Mouse (Mus musculus) forebrain, embryonic 16.5 days (tissue): Measurements from ENCODE around the gene Trim8. TPM values are rescaled to one million over a fixed set of nuclear protein-coding genes. Genes with fewer than 3 reads are reported as not detected.

Source experiments
- ATAC-seq: fragments of 200-750 bp; cut with Nextera tagmentation; 2 replicates; pipeline ENCODE4 v1.8.0; 2017; ENCODE audit warnings: mild to moderate bottlenecking, moderate library complexity
- H3K27ac ChIP-seq: fragments of 300-500 bp; sonication (generic); 2 replicates; pipeline ENCODE4 v1.5.1; 2014; ENCODE audit warnings: low read length, control low read depth
- H3K27me3 ChIP-seq: fragments of 300-500 bp; sonication (generic); replicated peaks from 2 replicates; pipeline ENCODE4 v1.6.1; 2014; ENCODE audit warnings: low read length; ENCODE audit not compliant: control insufficient read depth, insufficient read depth
- H3K36me3 ChIP-seq: fragments of 300-500 bp; sonication (generic); 2 replicates; pipeline ENCODE4 v1.6.1; 2014; ENCODE audit not compliant: control insufficient read depth, insufficient read depth
- H3K4me1 ChIP-seq: fragments of 300-500 bp; sonication (generic); replicated peaks from 2 replicates; pipeline ENCODE4 v1.6.1; 2014; ENCODE audit warnings: low read length; ENCODE audit not compliant: control insufficient read depth, insufficient read depth
- H3K4me2 ChIP-seq: fragments of 300-500 bp; sonication (generic); 2 replicates; pipeline ENCODE4 v1.6.1; 2014; ENCODE audit warnings: mild to moderate bottlenecking, low read length, control low read depth
- H3K4me3 ChIP-seq: fragments of 300-500 bp; sonication (generic); replicated peaks from 2 replicates; pipeline ENCODE4 v1.5.1; 2014; ENCODE audit warnings: mild to moderate bottlenecking, low read length, control low read depth
- H3K9ac ChIP-seq: fragments of 300-500 bp; sonication (generic); replicated peaks from 2 replicates; pipeline ENCODE4 v1.6.1; 2014; ENCODE audit warnings: low read depth, low read length, control low read depth
- H3K9me3 ChIP-seq: fragments of 300-500 bp; sonication (generic); 2 replicates; pipeline ENCODE4 v1.6.1; 2016; ENCODE audit warnings: low read length; ENCODE audit not compliant: control insufficient read depth
- WGBS: fragments of 180-500 bp; shearing (Covaris S2); extraction: QIAGEN DNeasy Blood & Tissue Kit; methylation state at CpG from one replicate; pipeline ENCODE4 v1.1.7; 2014; 5-methylcytosine and 5-hydroxymethylcytosine counted together
- polyA plus RNA-seq: library from polyadenylated mRNA; unstranded; fragments of >200 nt; fragmentation: Nextera tagmentation; extraction: Ambion mirVana; gene quantifications from 2 replicates; pipeline ENCODE4 v1.2.1, GENCODE M21; 2015

Gene Trim8
- polyA plus RNA-seq, 1 experiment from 2014 or later, result 27.7 TPM

DNA sequence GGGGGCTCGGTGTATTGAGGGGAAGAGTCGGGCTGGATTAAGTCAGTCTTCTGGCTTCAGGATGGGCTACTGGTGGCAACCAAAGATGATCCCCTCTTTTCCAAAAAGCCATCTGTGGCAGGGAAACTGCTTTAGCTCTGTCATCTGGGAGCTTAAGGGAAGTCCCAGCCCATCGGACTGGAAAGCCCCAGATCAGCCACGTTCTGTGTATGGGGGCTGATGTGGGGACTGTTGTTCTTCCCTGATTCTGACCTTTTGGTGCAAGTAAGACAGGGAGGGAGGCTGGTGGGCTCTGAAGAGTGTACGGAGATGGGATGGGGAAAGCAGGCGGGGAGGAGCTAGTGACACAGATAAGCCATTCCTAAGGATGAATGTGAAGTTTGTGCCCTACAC, 22.6 kb downstream of the Trim8 start:
- Histone ChIP-seq H3K9ac (peak overlapping the region; percentile 33), H3K9me3 (no peaks in the 10 kb centered on the region), H3K36me3 (no peaks in the 10 kb centered on the region), H3K4me3 (peak overlapping the region; percentile 24), H3K27me3 (no peaks in the 10 kb centered on the region), H3K4me1 (peaks cover 62% of the 10 kb centered on the region), H3K27ac (peak overlapping the region; percentile 84), H3K4me2 (peak overlapping the region; percentile 50)
- 10% methylated on average over 6 of the region's 6 CpGs for WGBS
- no peak for ATAC-seq

DNA sequence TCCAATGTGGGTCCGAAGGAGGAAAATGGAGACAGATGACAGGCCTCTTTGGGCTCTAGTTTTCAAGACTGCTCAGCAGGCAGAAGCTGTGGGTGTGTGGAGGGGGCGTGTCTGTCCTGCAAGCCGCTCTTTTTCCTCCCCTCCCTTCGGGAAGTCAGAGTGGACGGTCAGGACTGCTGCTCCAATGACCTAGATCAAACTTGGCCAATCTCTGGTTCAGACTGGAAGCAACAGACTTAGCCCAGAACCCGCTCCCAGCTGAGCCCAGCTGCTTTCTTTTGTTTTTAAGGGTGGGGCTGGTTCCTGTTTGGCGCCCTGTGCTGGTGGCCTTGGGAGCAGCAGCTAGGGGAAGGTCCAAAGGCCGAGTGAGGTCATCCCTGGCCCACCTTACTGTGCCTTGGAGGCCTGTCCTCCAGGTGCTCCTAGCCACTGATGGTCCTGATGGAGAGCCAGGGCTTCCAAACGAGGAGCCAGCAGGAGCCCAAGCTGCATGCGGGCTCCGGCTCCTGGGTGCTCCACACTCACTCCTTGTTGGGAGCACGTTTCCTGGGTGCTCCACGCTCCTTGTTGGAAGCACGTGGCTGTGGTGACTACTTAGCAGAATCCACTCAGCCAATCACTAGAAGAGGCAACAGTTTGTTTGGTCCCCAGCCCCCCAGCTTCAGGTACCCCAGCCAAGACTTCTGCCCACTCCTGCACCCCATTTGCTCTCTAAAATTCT, 23.3 kb downstream of the Trim8 start:
- Histone ChIP-seq H3K4me2 (peak overlapping the region; percentile 50), H3K4me3 (no peak overlapping the region), H3K4me1 (peaks cover 68% of the 10 kb centered on the region), H3K9ac (peak overlapping the region; percentile 33; the same call in 1 of the 2 replicates), H3K36me3 (no peaks in the 10 kb centered on the region), H3K27ac (peak overlapping the region; percentile 84), H3K27me3 (no peaks in the 10 kb centered on the region), H3K9me3 (no peaks in the 10 kb centered on the region)
- whole genome bisulfite sequencing, result 28% methylated on average over 14 of the region's 14 CpGs
- no peak for ATAC-seq

DNA sequence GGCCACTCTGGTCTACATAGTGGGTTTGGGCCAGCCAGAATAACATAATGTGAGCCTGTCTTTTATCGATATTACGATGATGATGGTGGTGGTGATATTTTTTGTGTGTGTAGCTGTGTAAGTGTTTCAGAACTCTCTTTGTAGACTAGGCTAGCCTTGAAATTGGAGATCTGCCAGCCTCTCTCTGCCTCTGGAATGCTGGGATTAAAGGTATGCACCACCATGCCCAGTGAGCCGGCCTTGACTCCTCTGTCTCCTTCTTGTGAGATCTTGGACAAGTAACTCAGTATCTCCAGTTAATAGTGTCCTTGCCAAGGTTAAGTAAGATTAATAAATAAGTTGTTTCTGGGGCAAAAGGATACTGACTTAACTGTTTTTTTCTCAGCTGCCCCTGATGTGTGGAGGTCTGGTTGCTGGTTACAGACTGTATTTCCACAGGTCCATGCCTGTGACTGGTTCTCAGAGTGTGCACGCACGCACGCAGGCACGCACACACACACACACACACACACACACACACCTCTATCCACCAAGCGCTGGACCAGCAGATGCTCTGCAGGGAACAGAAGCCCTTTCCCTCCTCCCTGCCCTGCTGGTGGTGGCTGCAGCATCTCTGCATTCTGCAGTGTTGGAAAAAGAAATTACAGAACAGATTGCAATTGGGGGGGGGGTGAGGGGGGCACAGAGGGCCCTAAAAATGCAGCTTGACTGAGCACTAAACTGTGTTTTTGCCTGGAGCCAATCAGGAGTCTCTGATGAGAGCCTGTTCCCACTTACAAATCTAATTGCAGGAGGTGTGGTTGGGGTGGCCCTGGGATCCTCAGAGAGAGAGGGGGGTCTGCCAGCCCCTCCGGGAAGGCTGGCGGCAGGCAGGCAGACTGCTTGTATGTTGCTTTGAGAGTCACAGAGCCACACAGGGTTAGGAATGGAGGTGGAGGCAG, 24.5 kb downstream of the Trim8 start:
- Histone ChIP-seq H3K4me3 (no peak overlapping the region), H3K9me3 (no peaks in the 10 kb centered on the region), H3K4me2 (no peak overlapping the region), H3K4me1 (peaks cover 80% of the 10 kb centered on the region), H3K27me3 (no peaks in the 10 kb centered on the region), H3K36me3 (no peaks in the 10 kb centered on the region), H3K9ac (no peak overlapping the region), H3K27ac (peak overlapping the region; percentile 59)
- 32% methylated on average over 10 of the region's 10 CpGs for WGBS
- peak; percentile 29 for ATAC-seq

DNA sequence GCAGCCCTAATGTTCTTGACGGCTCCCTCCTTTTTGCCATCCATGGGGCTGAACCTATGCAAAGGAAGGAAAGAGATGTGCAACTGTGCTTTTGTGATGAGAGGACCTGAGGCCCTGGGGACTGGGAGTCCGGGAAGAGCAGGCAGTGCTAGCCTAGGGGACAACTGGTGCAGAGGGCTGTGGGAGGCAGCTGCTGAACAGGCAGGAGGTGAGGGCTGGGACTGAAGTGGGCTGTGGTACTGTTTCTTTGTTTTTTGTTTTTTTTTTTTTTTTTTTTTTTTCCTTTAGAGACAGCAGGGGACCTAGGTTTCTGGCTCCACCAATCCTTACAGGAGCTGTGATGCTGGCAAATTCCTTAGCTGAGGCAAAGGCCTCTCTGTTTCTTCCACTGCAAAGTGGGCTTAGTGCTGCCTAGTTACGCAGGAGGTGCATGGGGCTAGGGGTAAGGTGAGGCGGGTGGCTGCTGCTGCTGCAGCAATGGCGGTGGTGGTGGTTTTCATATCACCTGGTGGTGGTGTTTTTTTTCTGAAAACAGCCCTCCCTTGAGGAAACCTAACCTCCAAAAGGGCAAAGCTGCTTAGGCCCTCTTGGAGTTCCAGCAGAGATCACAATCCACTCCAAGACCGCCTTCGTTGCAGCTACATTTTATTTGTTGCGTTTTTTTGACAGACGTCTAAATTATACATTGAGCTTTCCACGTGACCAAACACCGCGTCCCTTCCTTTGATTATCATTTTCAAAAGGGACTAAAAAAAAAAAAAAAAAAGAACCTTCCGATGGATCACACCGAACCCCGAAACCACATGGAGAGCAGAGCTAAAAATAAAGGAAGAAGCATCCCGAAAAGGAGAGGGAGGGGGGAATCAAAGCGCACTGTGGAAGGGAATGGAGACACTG, 26.4 kb downstream of the Trim8 start:
- Histone ChIP-seq H3K4me2 (peak overlapping the region; percentile 70), H3K36me3 (no peaks in the 10 kb centered on the region), H3K9ac (peak overlapping the region; percentile 56), H3K4me1 (peaks cover 98% of the 10 kb centered on the region), H3K9me3 (no peaks in the 10 kb centered on the region), H3K4me3 (peak overlapping the region; percentile 36), H3K27me3 (no peaks in the 10 kb centered on the region), H3K27ac (peak overlapping the region; percentile 85)
- WGBS, result 9% methylated on average over 17 of the region's 17 CpGs
- ATAC-seq, result no peak

DNA sequence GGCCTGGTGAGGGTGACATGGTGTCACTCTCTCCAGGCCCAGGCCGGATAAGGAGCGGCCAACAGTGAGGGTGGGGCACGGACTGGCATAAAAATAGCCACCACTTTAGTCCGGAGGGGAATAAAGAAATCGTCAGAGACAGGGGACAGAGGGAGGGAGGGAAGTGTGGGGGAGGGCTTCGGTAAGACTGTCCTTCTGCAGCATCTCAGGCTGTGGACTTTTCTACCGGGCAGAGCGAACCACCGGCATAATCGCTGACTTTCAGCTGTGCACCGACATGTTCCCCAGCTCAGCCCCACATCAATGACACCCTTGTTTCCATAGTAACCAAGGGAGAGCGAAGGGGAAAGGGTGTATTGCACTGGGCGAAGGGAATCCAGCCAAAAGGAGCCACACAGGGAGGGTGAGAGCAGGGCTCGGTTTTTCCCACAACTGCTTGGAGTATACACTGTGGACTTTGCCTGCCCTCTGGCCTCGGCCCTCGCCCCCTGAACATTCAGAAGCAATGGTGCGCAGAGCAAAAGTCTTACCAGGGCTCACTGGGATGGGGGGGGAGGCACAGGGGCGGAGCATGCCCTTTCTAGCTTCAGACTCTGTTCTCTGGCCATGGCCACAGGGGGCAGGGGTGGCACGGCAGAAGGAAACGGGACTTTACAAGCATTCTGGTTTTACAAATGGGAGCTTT, 27.2 kb downstream of the Trim8 start:
- H3K4me3 ChIP-seq, result peak overlapping the region; percentile 36

DNA sequence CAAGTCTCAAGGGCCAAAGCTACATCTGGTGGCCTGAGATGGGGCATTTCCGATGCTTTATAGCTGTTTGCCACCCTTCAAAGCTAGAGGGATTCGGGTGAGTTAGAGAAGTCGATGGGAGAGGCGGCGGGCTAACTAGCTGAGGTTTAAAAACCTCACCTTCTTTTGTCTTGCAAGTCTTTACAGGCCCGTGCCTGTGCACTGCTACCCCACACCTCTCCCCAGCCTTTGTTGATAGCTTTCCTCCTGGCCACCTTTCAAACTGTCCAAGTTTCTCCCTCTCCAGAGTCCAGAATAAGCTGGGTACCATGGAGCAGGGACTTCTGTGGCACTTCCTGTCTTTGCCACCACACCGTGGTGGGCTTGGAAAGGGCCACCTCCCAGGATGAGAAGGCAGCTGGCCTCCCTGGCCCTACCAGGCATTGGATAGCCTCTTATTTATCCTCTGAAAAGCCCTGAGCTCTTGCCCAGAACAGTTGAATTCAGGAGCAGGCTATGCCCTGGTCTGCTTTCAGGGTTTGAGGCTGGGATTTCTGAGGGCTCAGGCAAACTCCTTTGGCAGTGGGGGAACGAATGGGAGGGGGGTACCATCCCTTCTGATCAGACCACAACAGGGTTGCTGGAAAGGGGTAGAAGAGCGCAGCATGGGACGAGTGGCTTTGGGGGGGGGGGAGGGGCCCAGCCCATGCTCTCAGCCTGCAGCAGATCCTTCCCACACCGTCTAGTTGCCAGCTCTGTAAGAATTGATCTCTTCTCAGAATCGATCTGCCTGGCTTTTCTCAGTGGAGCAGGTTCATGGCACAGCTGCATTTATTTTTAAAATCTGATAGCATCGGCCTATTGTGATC, 28.3 kb downstream of the Trim8 start:
- H3K4me2 ChIP-seq, result peak overlapping the region; percentile 70; the same call in 1 of the 2 replicates
- no peaks in the 10 kb centered on the region for H3K27me3 ChIP-seq
- peak overlapping the region; percentile 30; the same call in 1 of the 2 replicates for H3K9ac ChIP-seq
- H3K4me1 ChIP-seq, result peaks cover 82% of the 10 kb centered on the region
- no peaks in the 10 kb centered on the region for H3K36me3 ChIP-seq
- 14% methylated on average over 13 of the region's 13 CpGs for WGBS
- no peak overlapping the region for H3K4me3 ChIP-seq
- H3K27ac ChIP-seq, result peak overlapping the region; percentile 85
- H3K9me3 ChIP-seq, result no peaks in the 10 kb centered on the region
- 0 out of 2 replicates have a peak, but pooled peaks have one; percentile 2 for ATAC-seq

More for the DNA sequence above, 27.2 kb downstream of the Trim8 start:
- under 1% methylated on average over 20 of the region's 20 CpGs for WGBS
- no peaks in the 10 kb centered on the region for H3K36me3 ChIP-seq
- H3K9ac ChIP-seq, result peak overlapping the region; percentile 56
- peak overlapping the region; percentile 85 for H3K27ac ChIP-seq
- H3K27me3 ChIP-seq, result no peaks in the 10 kb centered on the region
- peak; percentile 63 for ATAC-seq
- peak overlapping the region; percentile 70 for H3K4me2 ChIP-seq
- H3K4me1 ChIP-seq, result peaks cover 93% of the 10 kb centered on the region
- H3K9me3 ChIP-seq, result no peaks in the 10 kb centered on the region

DNA sequence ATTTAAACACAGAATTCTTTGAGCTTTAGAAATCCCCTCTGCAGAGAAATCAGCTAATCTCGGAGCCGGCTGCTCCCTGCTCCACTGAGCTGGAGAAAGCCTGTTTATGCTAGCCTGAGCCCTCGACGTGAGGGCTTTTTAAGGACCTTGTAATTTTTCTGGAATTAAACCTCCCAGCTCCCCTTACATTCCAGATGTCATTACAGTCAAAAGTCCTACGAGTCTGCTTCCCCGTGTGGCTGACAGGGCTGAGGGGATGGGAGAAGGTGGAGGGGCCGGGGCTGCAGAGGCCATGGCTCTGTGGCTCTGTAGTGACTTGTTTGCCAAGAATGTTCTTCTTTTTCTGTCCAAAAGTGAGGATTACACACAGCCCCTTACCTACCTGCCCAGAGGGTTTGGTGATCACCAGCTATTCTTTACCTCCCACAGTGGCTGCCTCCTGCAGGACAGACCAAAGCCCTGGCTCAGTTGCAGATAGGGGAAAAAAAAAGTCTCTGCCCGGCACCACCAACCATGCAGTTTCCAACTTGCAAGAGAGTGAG, 29.0 kb downstream of the Trim8 start:
- H3K9me3 ChIP-seq, result no peaks in the 10 kb centered on the region
- H3K9ac ChIP-seq, result 0 out of 2 replicates have a peak overlapping the region, but pooled peaks have one; percentile 30
- 24% methylated on average over 8 of the region's 8 CpGs for WGBS
- H3K36me3 ChIP-seq, result no peaks in the 10 kb centered on the region
- H3K27ac ChIP-seq, result peak overlapping the region; percentile 85
- no peak overlapping the region for H3K4me3 ChIP-seq
- peaks cover 75% of the 10 kb centered on the region for H3K4me1 ChIP-seq
- H3K27me3 ChIP-seq, result no peaks in the 10 kb centered on the region
- ATAC-seq, result no peak
- H3K4me2 ChIP-seq, result no peak overlapping the region
